Comparison of ENCODE assay signal across 11 mouse cellular contexts in genomic region chr7:15920645-15921190, GRCm38 (mm10). TPM values are rescaled to one million over a fixed set of nuclear protein-coding genes. Genes with fewer than 3 reads are reported as not detected.
DNase-seq lines count a peak whose midpoint lies in the region; ATAC-seq and TF ChIP-seq lines count a peak whose summit lies in the region.
"Had no signal": no experiment of that assay in that cellular context is flagged by ENCODE, and none has a peak within 500 bp of the region (broad histone marks: within the 10 kb centered on the region; RNA-seq: fewer than 3 reads in every experiment).

No protein-coding gene starts in this region.

- no peak for DNase-seq in lung, adult 2 months
- DNase-seq in forebrain, embryonic 10.5 days (ENCODE audit: extremely low spot score, low spot score), result no peak
- DNase-seq in limb, embryonic 10.5 days (ENCODE audit: low spot score), result no peak
- no peak for DNase-seq in urinary bladder, postnatal 10 days (ENCODE audit: low spot score)
- no peak for DNase-seq in gastrocnemius, postnatal 14 days
- DNase-seq in left cerebral cortex, postnatal 36 days (ENCODE audit: low spot score in 2 of 2), result no peak

- no peaks in the 10 kb centered on the region for H3K27me3 ChIP-seq in lung, embryonic 15.5 days
- peaks cover 11% of the 10 kb centered on the region; the same call in 1 of the 2 replicates for H3K27me3 ChIP-seq in forebrain, embryonic 10.5 days (ENCODE audit: poor library complexity, severe bottlenecking)
- no peaks in the 10 kb centered on the region for H3K27me3 ChIP-seq in limb, embryonic 10.5 days (ENCODE audit: low read depth, poor library complexity, severe bottlenecking)

- no peak for ATAC-seq in lung, embryonic 15.5 days (ENCODE audit: borderline replicate concordance, extremely low read depth, low FRiP score, low TSS enrichment)

- H3K4me1 ChIP-seq in lung, embryonic 15.5 days, result peaks cover 20% of the 10 kb centered on the region
- H3K4me1 ChIP-seq in lung, adult 2 months (ENCODE audit: control insufficient read depth, insufficient read depth, low read length), result no peaks in the 10 kb centered on the region
- peaks cover 29% of the 10 kb centered on the region for H3K4me1 ChIP-seq in forebrain, embryonic 10.5 days
- H3K4me1 ChIP-seq in limb, embryonic 10.5 days, result peaks cover 21% of the 10 kb centered on the region
- H3K4me1 ChIP-seq in olfactory bulb, adult 2 months (ENCODE audit: control insufficient read depth, insufficient read depth, low read length), result peaks cover 15% of the 10 kb centered on the region

- intact Hi-C loops in gastrocnemius, postnatal 14 days (cut with DNase I; ENCODE audit: low total_unique reads), result no loop called here
- intact Hi-C loops in left cerebral cortex, postnatal 36 days (cut with DNase I), result no loop called here

- no peaks in the 10 kb centered on the region for H3K9me3 ChIP-seq in lung, embryonic 15.5 days
- H3K9me3 ChIP-seq in forebrain, embryonic 10.5 days, result peaks cover 3% of the 10 kb centered on the region; the same call in 1 of the 2 replicates
- H3K9me3 ChIP-seq in limb, embryonic 10.5 days (replicated peaks), result no peaks in the 10 kb centered on the region

- H3K36me3 ChIP-seq in lung, embryonic 15.5 days, result peaks cover 35% of the 10 kb centered on the region
- H3K36me3 ChIP-seq in forebrain, embryonic 10.5 days (replicated peaks), result peaks cover 48% of the 10 kb centered on the region
- peaks cover 48% of the 10 kb centered on the region for H3K36me3 ChIP-seq in limb, embryonic 10.5 days

- TF ChIP-seq POLR2A in lung, adult 2 months (IDR thresholded peaks at IDR 0.05; ENCODE audit: borderline replicate concordance, extremely low read depth, low read depth, low read length), result no peak
- no peak; the same call in 1 of the 2 replicates for TF ChIP-seq POLR2A in olfactory bulb, adult 2 months (IDR thresholded peaks at IDR 0.05; ENCODE audit: insufficient read depth, low read depth, low read length)

- peak overlapping the region; percentile 68 for H3K4me3 ChIP-seq in lung, embryonic 15.5 days
- no peak overlapping the region for H3K4me3 ChIP-seq in lung, adult 2 months (replicated peaks; ENCODE audit: extremely low read depth, low read depth, low read length)
- H3K4me3 ChIP-seq in forebrain, embryonic 10.5 days, result peak overlapping the region; percentile 82
- H3K4me3 ChIP-seq in limb, embryonic 10.5 days, result peak overlapping the region; percentile 79
- H3K4me3 ChIP-seq in olfactory bulb, adult 2 months (ENCODE audit: insufficient read depth, low read depth, low read length), result peak overlapping the region; percentile 75

- WGBS in lung, embryonic 15.5 days, result 76% methylated on average over 6 of the region's 6 CpGs
- 75% methylated on average over 6 of the region's 6 CpGs for WGBS in lung, adult 2 months
- WGBS in forebrain, embryonic 10.5 days, result 87% methylated on average over 6 of the region's 6 CpGs
- 88% methylated on average over 6 of the region's 6 CpGs for WGBS in limb, embryonic 10.5 days
- WGBS in olfactory bulb, adult 2 months, result 67% methylated on average over 6 of the region's 6 CpGs

- H3K9ac ChIP-seq in lung, embryonic 15.5 days, result no peak overlapping the region

- TF ChIP-seq CTCF in lung, adult 2 months (IDR thresholded peaks at IDR 0.05; ENCODE audit: insufficient read depth, low read length), result no peak
- no peak for TF ChIP-seq CTCF in olfactory bulb, adult 2 months (IDR thresholded peaks at IDR 0.05; ENCODE audit: insufficient read depth, low read depth, low read length)

- no peak overlapping the region for H3K27ac ChIP-seq in lung, embryonic 15.5 days
- H3K27ac ChIP-seq in forebrain, embryonic 10.5 days, result peak overlapping the region; percentile 97
- no peak overlapping the region for H3K27ac ChIP-seq in limb, embryonic 10.5 days
- H3K27ac ChIP-seq in olfactory bulb, adult 2 months (ENCODE audit: insufficient read depth, low read depth, low read length), result no peak overlapping the region

- H3K4me2 ChIP-seq in lung, embryonic 15.5 days, result peak overlapping the region; percentile 79

RNA-seq across cellular contexts. Expression of gene Selenow, which starts 1.5 kb away (rescaled TPM):
- polyA plus RNA-seq in lung, embryonic 15.5 days (2015; fragmentation: Nextera tagmentation; extraction: Ambion mirVana), result 774 and 832 TPM in 2 replicates
- polyA plus RNA-seq in lung, adult 2 months (2012; rRNA removed), result 480 and 641 TPM in 2 replicates
- polyA plus RNA-seq in forebrain, embryonic 10.5 days (2016; fragmentation: Nextera tagmentation; extraction: Ambion mirVana), result 828 and 843 TPM in 2 replicates
- polyA plus RNA-seq in limb, embryonic 10.5 days (2016; fragmentation: Nextera tagmentation; extraction: Ambion mirVana), result 654 and 733 TPM in 2 replicates
- polyA plus RNA-seq in olfactory bulb, adult 2 months (2012; ENCODE audit: insufficient read depth, insufficient read length, low replicate concordance, missing spikeins), result 430 TPM in 1 of 2 replicates, not detected in the other
- 100 to 1,000 TPM; 759 to 773 TPM for total RNA-seq in gastrocnemius, postnatal 14 days (2021)
- total RNA-seq in left cerebral cortex, postnatal 36 days (2021), result 1,000 to 10,000 TPM; 1,151 to 1,335 TPM

RNA-seq across cellular contexts. Expression of gene Nop53, which starts 25.2 kb away (rescaled TPM):
- 188 and 189 TPM in 2 replicates for polyA plus RNA-seq in lung, embryonic 15.5 days (2015; fragmentation: Nextera tagmentation; extraction: Ambion mirVana)
- 119 and 128 TPM in 2 replicates for polyA plus RNA-seq in lung, adult 2 months (2012; rRNA removed)
- 171 and 179 TPM in 2 replicates for polyA plus RNA-seq in forebrain, embryonic 10.5 days (2016; fragmentation: Nextera tagmentation; extraction: Ambion mirVana)
- polyA plus RNA-seq in limb, embryonic 10.5 days (2016; fragmentation: Nextera tagmentation; extraction: Ambion mirVana), result 173 and 203 TPM in 2 replicates
- polyA plus RNA-seq in olfactory bulb, adult 2 months (2012; ENCODE audit: insufficient read depth, insufficient read length, low replicate concordance, missing spikeins), result not detected in 2 replicates
- 100 to 1,000 TPM; 121 to 127 TPM for total RNA-seq in gastrocnemius, postnatal 14 days (2021)
- 100 to 1,000 TPM; 113 to 130 TPM for total RNA-seq in left cerebral cortex, postnatal 36 days (2021)

RNA-seq across cellular contexts. Expression of gene Crxos, which starts 38.3 kb away (rescaled TPM):
- not detected in 2 replicates for polyA plus RNA-seq in lung, embryonic 15.5 days (2015; fragmentation: Nextera tagmentation; extraction: Ambion mirVana)
- not detected in 2 replicates for polyA plus RNA-seq in lung, adult 2 months (2012; rRNA removed)
- polyA plus RNA-seq in forebrain, embryonic 10.5 days (2016; fragmentation: Nextera tagmentation; extraction: Ambion mirVana), result not detected in 2 replicates
- not detected in 2 replicates for polyA plus RNA-seq in limb, embryonic 10.5 days (2016; fragmentation: Nextera tagmentation; extraction: Ambion mirVana)
- not detected in 2 replicates for polyA plus RNA-seq in olfactory bulb, adult 2 months (2012; ENCODE audit: insufficient read depth, insufficient read length, low replicate concordance, missing spikeins)
- not detected for total RNA-seq in gastrocnemius, postnatal 14 days (2021)
- total RNA-seq in left cerebral cortex, postnatal 36 days (2021), result under 1 TPM in 1 of 2 experiments, not detected in 1; 0.27 TPM
- polyA plus RNA-seq: large intestine, adult 2 months; spleen, adult 2 months had no signal

RNA-seq across cellular contexts. Expression of gene Crx, which starts 41.0 kb away (rescaled TPM):
- polyA plus RNA-seq in lung, embryonic 15.5 days (2015; fragmentation: Nextera tagmentation; extraction: Ambion mirVana), result not detected in 2 replicates
- not detected in 2 replicates for polyA plus RNA-seq in lung, adult 2 months (2012; rRNA removed)
- polyA plus RNA-seq in forebrain, embryonic 10.5 days (2016; fragmentation: Nextera tagmentation; extraction: Ambion mirVana), result 0.07 and 0.27 TPM in 2 replicates
- not detected in 2 replicates for polyA plus RNA-seq in limb, embryonic 10.5 days (2016; fragmentation: Nextera tagmentation; extraction: Ambion mirVana)
- polyA plus RNA-seq in olfactory bulb, adult 2 months (2012; ENCODE audit: insufficient read depth, insufficient read length, low replicate concordance, missing spikeins), result not detected in 2 replicates
- not detected for total RNA-seq in gastrocnemius, postnatal 14 days (2021)
- total RNA-seq in left cerebral cortex, postnatal 36 days (2021), result not detected
- total RNA-seq: adrenal gland, postnatal 4 days had no signal
- polyA plus RNA-seq: large intestine, adult 2 months; spleen, adult 2 months had no signal

RNA-seq across cellular contexts. Expression of gene Ehd2, which starts 46.6 kb away (rescaled TPM):
- polyA plus RNA-seq in lung, embryonic 15.5 days (2015; fragmentation: Nextera tagmentation; extraction: Ambion mirVana), result 82.9 and 89.9 TPM in 2 replicates
- polyA plus RNA-seq in lung, adult 2 months (2012; rRNA removed), result 219 and 232 TPM in 2 replicates
- polyA plus RNA-seq in forebrain, embryonic 10.5 days (2016; fragmentation: Nextera tagmentation; extraction: Ambion mirVana), result 10.1 and 11.2 TPM in 2 replicates
- 10.1 and 10.4 TPM in 2 replicates for polyA plus RNA-seq in limb, embryonic 10.5 days (2016; fragmentation: Nextera tagmentation; extraction: Ambion mirVana)
- polyA plus RNA-seq in olfactory bulb, adult 2 months (2012; ENCODE audit: insufficient read depth, insufficient read length, low replicate concordance, missing spikeins), result not detected in 2 replicates
- total RNA-seq in gastrocnemius, postnatal 14 days (2021), result 100 to 1,000 TPM in 1 of 2 experiments, 10 to 100 TPM in 1; 91.3 to 101 TPM
- 1 to 10 TPM; 3.5 to 6.8 TPM for total RNA-seq in left cerebral cortex, postnatal 36 days (2021)
